Mouse (Mus musculus) left cerebral cortex, postnatal 14 days (tissue): ENCODE data around the gene Mrpl28. TPM values are rescaled to one million over a fixed set of nuclear protein-coding genes. Genes with fewer than 3 reads are reported as not detected.
A peak's percentile ranks its signal among the peaks of the same experiment; 100 is the strongest.
"Not testable (repeated sequence)": the region's sequence is repeated elsewhere in the genome, so short reads cannot be mapped to it uniquely, and the experiment has no call there.

Experiments
- DNase-seq, 2 experiments: peaks; one replicate each; pipeline ENCODE4 v3.0.0; 2021 to 2022; ENCODE audit warnings: low spot score in 2 of 2, mixed read lengths in 1 of 2
- intact Hi-C: fragments of 180-260 bp; cut with DNase I; formaldehyde crosslinking; loops from one replicate; pipeline ENCODE4 v1.15.1; 2025
- long read RNA-seq, 2 experiments: library from polyadenylated mRNA; stranded (forward); transcript quantifications; one replicate each; pipeline ENCODE4 v2.0.0; 2021
- total RNA-seq, 2 experiments: library from RNA; stranded (reverse); gene quantifications; 2 replicates each; pipeline ENCODE4 v1.2.3; 2021

Mrpl28 gene
- total RNA-seq = 10 to 100 TPM; 70.1 to 70.5 TPM
- long read RNA-seq, experiment 1, transcript Mrpl28-201 (5 exons, 1,068 nt) = major isoform, 83 of 99 reads
- long read RNA-seq, experiment 1, partial matches to known transcripts = 7 of 99 reads
- long read RNA-seq, experiment 1, other reads (novel, unspliced or antisense) = 5 of 99 reads
- long read RNA-seq, experiment 2, transcript Mrpl28-201 (5 exons, 1,068 nt) = major isoform, 80 of 86 reads
- long read RNA-seq, experiment 2, partial matches to known transcripts = 2 of 86 reads
- long read RNA-seq, experiment 2, other reads (novel, unspliced or antisense) = 2 of 86 reads

GRCm38 (mm10) chr17:26123267-26123684 lies at the start of gene Mrpl28:
Mrpl28 (plus strand) TSS chr17:26123500.
- peak; percentile 94 to 95 for DNase-seq
- intact Hi-C loops = no loop called here

GRCm38 (mm10) chr17:26075246-26075645 lies 48.1 kb upstream of the Mrpl28 start:
- no peak for DNase-seq

GRCm38 (mm10) chr17:26078851-26079250 lies 44.4 kb upstream of the Mrpl28 start:
- intact Hi-C loops = no loop called here
- DNase-seq = peak in 1 of 2 experiments; percentile 63

More at GRCm38 (mm10) chr17:26075246-26075645, 48.1 kb upstream of the Mrpl28 start:
- intact Hi-C loops = no loop called here

DNA sequence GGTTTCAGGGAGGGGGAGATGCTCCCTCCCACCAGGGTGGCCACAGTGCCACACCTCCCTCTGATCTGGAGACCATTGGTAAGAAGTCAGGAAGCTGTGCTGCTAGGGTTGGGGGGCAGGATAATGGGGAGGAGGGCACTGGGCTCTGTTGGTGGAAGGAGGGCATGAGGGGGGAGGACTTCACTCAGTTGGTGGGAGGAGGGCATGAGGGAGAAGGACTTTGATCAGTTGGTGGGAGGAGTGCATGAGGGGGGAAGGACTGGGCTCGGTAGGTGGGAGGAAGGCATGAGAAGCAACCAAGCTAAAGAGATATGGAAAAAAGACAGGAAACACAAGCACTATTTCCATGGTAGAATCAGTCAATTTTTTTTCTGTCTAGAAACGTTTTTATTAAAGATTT lies 42.4 kb upstream of the Mrpl28 start:
- DNase-seq = no peak
- intact Hi-C loops = no loop called here

GRCm38 (mm10) chr17:26087059-26087564 lies 36.2 kb upstream of the Mrpl28 start:
- intact Hi-C loops = no loop called here
- DNase-seq = no peak

DNA sequence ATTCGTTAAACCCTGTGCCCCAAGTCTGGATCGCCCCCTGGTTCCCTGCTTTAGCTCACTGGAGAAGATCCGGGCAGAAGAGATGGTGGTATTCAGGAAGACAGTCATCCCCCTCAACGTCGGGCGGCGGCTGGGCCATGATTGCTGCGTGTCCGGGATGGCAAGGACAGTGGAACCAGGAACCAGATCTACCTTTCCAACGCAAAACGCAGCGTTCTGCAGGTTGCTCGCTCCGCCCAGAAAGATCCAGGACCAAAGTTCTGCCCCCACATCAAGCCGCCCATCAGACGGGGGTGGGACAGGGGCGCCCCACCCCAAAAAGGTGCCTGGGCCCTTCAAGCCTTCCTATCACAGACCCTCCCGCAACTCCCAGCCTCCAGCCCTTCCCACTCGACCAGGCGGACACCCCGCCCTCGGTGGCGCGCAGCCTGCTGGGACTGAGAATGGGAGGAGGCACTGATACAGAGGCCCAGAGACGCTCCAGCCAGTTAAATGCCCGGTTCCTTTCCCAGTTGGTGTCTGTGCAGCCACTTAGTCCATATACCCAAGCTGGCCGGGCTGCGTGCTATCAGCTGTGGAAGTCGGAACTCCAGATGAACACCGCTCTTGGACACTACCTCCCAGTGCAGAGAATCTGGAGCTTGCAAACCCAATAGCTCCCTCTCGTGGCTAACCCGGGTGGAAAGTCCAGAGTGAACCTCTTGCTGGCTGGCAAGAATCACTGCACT lies 33.2 kb upstream of the Mrpl28 start, which contains the start of gene Decr2:
Gene Decr2, minus strand, starts transcription at position 433 of the 728 bp plus-strand sequence.
- intact Hi-C loops = loop anchor here (2.0 to 5.0 kb wide), 2 partner anchors 48 to 79 kb away; no protein-coding TSS in a partner anchor

DNA sequence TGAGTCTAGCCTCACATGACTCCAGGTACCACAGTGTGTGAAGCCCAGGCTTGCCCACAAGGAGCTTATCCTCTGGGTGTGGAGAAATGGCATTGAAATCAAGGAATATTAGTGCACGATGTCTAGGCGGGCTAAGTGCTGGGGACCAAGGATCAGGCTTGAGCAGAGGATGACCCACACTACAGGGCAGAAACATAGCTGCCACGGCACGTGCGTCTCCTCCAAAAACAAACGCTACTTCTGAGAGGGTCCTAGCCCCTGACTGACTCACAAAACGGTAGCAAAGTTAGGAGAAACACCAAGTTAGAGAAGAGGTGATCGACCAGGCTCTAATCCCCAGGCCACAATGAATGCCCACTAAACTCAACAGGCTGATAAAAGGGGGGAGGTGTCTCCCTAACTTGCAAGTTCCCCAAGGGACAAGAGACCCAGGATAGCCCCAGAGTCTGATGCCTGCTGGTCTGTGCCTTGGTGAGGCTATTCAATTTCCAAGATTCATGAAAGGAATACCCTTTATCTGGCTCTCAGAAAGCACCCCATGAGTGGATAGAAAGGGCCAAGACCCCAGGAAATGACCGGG lies 28.7 kb upstream of the Mrpl28 start:
- no peak for DNase-seq
- intact Hi-C loops = loop anchor here (5.0 kb wide), 1 partner anchor 52 kb away; no protein-coding TSS in a partner anchor

More for the DNA sequence above, 33.2 kb upstream of the Mrpl28 start, which contains the start of gene Decr2:
- peak; percentile 90 to 92 for DNase-seq

GRCm38 (mm10) chr17:26095121-26095740 lies 28.1 kb upstream of the Mrpl28 start, which contains the start of gene Nme4:
Nme4 (minus strand) TSS chr17:26095602.
- peak; percentile 34 to 65 for DNase-seq
- intact Hi-C loops = no loop called here

DNA sequence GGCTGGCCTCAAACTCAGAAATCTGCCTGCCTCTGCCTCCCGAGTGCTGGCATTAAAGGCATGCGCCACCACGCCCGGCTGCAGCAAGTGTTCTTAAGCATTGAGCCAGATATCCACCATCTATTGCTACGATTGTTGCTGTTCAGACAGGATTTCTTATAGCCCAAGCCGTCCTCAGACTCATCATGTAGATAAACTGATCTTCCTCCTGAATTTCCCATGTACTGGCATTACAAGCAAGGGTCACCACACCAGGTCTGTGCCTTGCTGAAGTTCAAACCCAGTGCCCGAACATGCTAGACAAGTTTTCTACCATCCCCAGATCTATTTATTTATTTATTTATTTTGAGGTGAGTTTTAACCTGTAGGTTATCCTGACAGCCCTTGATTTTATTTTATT lies 24.8 kb upstream of the Mrpl28 start:
- DNase-seq = no peak
- intact Hi-C loops = no loop called here

GRCm38 (mm10) chr17:26099316-26099715 lies 24.0 kb upstream of the Mrpl28 start:
- intact Hi-C loops, DNase-seq: not testable (repeated sequence)

DNA sequence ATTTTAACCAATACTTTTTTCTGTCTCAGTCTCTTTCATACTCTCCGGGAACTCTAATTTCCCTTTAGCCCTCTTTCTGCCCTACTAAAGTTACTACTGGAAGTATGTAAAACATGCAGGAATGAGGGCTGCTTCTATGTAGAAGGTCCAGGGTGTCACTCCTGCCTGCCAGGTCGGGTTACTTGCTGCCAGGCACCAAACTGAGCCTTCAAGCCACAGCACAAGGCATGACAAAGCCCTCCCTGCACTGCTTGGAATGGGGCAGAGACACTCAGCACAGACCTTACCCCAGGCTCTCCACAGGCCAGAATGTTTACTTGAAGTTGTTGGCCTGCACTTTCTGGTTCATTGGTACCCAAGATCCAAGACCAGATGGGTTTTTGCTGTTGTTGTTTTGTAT lies 23.1 kb upstream of the Mrpl28 start:
- no peak for DNase-seq
- intact Hi-C loops = no loop called here

- intact Hi-C loops = no loop called here
- DNase-seq = no peak
Observed at GRCm38 (mm10) chr17:26101478-26101877, 21.8 kb upstream of the Mrpl28 start.

DNA sequence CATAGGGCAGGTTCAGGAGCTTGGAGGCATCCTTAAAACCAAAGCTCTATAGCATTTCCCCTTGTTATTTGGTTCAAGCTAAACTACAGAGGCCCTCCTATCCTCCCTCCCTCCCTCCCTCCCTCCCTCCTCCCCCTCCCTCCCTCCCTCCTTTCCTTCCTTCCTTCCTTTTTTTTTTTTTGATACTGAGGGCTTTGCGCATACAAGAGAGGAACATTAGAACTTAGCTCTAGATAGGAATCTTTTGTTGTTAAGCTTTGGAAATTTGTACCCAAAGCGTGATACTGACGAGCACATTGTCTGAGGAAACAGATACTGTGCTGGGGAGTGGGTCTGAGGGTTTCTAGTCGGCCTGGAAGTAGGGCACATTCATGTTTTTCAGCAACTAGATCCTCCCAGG lies 17.7 kb upstream of the Mrpl28 start:
- DNase-seq = no peak
- intact Hi-C loops = no loop called here

DNA sequence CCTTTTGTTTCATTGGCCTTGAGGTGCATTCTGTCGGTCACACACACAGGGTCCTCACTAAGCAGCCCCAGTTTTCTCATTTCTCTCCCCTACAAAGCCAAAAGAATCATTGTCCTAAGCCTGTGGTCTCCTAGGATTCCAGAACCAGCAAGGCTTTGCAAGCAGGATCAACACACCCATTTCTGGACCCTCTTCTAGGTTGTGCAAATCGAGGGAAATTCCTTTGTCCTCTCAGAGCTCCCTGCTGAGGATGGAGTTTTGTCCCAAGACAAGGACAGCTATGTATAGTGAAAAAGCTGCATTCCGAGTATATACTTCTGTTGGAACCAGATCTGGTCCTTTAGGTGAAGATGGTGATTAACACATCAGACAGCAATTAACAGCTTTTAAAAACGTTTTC lies 13.1 kb upstream of the Mrpl28 start:
- DNase-seq = no peak
- intact Hi-C loops = no loop called here

DNA sequence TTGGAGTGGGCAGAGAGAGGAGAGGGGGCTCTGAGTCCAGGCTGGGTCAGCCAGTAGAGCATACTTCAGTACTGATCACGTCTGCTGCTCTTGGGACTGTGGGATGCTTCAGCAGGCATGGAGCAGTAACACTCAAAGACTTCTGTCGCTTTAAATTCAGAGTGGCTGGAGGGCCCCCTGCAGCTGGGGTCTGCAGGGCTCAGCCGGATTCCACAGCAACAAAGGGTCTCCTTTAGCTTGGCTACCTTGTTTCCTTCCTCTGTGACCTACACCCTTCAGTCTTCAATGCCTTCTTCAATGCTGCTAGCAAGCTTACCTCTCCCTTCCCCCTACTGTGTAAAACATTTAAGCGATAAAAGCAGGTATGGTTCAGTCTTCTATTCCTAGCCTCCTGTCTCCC lies 12.3 kb upstream of the Mrpl28 start:
- intact Hi-C loops = no loop called here

GRCm38 (mm10) chr17:26111722-26112121 lies 11.6 kb upstream of the Mrpl28 start:
- intact Hi-C loops = no loop called here
- no peak for DNase-seq

More for the DNA sequence above, 12.3 kb upstream of the Mrpl28 start:
- no peak for DNase-seq

- intact Hi-C loops = no loop called here
Observed at GRCm38 (mm10) chr17:26112751-26113150, 10.5 kb upstream of the Mrpl28 start.

GRCm38 (mm10) chr17:26113181-26113948 lies 9.9 kb upstream of the Mrpl28 start, which contains the start of gene Tmem8:
Tmem8 (plus strand) TSS chr17:26113299.
- peak; percentile 51 to 64 for DNase-seq
- intact Hi-C loops = no loop called here

More at GRCm38 (mm10) chr17:26112751-26113150, 10.5 kb upstream of the Mrpl28 start:
- DNase-seq = no peak

GRCm38 (mm10) chr17:26114061-26114460 lies 9.2 kb upstream of the Mrpl28 start:
- DNase-seq = no peak
- intact Hi-C loops = no loop called here
